Mouse (Mus musculus) frontal cortex, postnatal 36 days (tissue): Measurements from ENCODE around the gene Setmar.

Source experiments
- DNase-seq, 2 experiments: peaks; one replicate each; pipeline ENCODE4 v3.0.0; 2022; ENCODE audit warnings: low spot score in 2 of 2

Setmar gene

DNA sequence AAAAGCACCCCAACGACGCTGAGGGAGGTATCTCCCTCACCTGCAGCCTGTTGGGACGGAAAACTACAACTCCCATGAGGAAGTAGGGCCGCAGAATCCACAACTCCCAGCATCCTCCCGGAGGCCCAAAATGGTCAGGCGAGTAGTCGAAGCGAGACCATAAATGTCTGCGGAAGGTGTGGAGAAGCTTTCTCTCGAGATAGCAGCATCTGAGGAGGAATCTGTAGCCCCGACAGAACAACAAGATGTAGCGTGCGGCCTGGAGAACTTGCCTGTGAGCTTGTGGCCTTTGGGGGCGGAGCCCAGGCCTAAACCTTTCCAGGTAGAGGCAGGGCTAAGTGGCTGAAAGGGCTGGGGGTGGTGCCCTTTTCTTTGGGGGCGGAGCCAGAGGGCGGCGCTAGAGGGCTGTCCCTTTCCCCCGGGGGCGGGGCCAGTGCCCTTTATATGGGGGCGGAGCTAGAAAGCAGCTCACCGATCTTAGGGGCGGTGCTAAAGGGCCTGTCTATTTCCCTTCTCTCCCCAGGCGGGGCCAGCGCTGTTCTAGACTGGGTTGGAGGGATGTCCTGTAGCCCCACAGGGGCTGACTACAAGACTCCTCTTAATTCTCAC is at the start of gene Setmar:
Setmar (plus strand) TSS at position 128 of the 609 bp plus-strand sequence.
- DNase-seq: peak; percentile 97 to 99

DNA sequence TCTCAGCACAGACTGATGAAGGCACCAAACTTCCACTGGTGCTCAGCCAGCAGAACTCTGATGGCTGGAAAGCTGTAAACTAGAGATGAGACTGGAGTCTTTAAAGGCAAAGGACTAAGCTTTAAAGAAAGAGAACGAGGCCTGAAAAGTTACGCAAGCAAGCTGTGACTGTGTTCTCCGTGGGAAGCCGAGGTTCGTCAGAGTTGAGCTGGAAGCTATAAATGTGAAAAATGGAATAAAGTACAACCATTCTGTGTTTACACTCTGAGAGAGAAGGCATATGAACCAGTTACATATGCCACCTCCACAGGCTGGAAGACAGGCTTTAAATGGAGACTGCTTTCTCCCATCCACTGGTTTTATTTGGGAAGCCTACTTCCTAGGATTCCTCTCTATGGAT is 43.2 kb upstream of the Setmar start:
- peak; percentile 55 to 83 for DNase-seq

- peak; percentile 53 to 74 for DNase-seq
Measured at GRCm38 (mm10) chr6:108055041-108055440, 9.8 kb upstream of the Setmar start.

DNA sequence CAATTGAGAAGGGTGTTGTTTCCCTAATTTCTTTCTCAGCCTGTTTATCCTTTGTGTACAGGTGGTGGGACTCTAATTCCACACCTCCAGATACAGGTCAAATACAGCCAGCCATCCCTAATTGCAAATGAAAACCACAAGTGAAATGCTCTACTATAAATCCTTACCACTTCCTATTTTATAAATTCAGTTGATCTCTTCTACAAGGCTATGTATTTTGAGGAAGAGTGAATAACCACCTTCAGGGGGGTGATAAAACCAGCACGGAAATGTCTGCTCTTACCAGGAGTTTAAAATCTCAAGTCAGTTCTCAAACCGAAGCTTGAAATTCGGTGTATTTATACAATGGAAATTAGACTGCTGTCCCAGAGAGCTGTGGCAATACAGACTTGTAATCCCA is 8.9 kb upstream of the Setmar start:
- no peak for DNase-seq

DNA sequence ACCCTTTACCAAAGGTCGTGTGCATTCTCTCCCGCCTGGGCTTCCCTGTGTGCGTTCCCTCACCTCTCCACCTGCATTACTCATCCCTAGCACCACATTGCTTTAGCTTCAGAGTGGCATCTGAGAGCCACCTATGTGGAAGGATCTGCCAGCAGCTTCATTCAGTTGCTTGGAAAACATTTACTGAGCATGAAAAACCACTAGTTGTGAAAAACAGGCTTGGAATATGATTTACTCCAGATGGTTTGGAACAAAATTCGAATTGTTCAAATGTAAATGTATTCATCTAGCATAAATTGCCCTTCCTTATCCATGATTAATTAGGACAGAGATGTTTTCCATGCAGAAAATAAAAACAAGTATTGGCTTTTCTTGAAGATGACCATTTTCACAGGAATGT is 7.5 kb upstream of the Setmar start:
- no peak for DNase-seq

DNA sequence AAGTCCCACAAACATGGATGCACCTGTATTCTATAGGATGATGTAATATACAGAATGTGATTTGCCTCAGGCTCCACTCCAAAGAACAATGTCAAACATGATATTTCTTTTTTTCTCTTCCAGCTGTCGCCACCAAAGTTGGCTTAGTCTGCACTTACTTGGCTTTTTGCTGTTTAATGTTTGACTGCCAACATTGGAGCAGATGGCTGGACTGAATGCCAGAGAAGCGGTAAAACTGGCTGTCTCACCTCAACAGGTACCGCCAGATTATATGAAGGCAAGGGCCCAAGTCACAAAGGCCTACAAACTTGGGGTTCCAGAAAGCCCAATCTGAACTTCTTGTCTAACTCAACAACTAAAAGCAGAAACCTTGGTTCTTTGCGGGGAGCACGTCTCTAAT is 6.8 kb upstream of the Setmar start:
- DNase-seq: no peak

DNA sequence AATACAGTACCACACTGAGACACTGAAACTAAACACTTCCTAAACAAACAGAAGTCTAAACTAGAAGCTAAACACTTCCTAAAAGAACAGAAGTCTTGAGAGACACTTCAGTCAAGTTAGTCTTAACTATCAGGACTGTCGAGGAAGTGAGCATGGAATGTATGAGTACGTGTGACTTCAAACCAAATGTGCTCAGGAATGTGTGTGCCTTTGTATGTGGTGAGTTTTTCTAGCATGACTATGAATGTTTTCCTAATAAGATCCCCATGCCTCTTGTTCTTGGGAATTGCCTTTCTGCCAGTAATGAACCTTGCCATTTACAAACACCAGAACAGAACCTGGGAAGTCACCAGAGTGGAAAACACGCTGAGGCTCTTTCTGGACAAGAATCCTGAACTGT is 3.7 kb upstream of the Setmar start:
- no peak for DNase-seq

DNA sequence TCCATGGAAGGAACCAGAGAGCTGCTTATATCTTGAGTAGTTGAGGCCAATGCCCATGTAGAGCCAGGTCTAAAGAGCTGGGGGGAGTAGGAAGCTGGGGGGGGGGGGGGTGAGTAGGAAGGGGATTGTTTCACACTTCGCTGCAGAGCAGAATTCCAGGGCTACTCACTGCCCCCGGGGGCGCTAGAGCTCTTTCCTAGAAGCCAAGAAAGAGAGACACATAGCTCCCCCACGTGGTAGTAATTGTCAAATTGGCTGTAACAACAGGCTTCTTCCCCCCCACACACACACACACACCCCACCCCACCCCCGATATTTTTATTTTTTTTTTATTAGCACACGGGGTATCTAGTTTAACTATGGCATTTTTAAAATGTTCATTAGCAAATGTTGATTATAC is 738 bp downstream of the Setmar start:
- DNase-seq: peak; percentile 59 to 83

DNA sequence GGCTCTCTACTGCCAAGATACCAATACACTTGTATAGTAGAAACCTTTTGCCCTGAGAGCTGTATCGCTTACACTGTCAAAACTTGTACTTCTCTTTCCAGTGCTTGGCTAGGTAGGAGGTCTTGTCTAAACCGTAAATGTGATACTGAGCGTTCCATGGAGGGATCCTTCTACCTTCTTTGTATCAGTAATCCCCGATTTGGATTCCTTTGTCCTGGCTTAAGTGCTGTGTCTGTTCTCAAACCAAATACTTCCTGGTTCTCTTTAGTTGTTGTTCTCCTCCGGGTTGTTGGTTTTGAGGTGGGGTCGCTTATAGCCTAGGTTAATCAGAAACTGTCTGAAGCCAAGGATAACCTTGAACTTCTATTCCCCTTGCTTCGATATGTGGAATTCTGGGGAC is 6.1 kb downstream of the Setmar start:
- no peak for DNase-seq

- DNase-seq: peak; percentile 61 to 70
Measured at GRCm38 (mm10) chr6:108073071-108073470, 8.2 kb downstream of the Setmar start.

- peak in 1 of 2 experiments; percentile 58 for DNase-seq
Measured at GRCm38 (mm10) chr6:108073931-108074330, 9.1 kb downstream of the Setmar start.

DNA sequence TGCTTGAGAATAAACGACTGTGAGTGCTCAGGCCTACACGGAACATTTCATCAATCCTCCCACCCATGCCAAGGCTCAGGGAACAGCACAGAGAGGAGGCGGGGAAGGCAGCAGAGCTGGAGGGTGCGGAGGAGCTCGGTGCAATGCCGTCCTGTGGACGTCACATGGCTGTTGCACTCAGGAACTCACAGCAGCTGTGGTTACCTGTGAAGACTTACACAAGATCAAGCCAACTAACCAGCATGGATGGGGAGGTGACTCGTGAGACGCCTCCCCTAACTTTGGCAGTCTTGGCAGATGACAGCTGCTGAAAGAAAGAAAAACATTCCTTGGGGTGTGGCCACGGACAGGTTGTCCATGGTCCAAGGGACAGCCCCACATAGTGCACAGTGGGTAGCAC is 9.8 kb downstream of the Setmar start:
- DNase-seq: peak; percentile 61 to 63

- no peak for DNase-seq
Measured at GRCm38 (mm10) chr6:108075857-108076256, 11.0 kb downstream of the Setmar start.

DNA sequence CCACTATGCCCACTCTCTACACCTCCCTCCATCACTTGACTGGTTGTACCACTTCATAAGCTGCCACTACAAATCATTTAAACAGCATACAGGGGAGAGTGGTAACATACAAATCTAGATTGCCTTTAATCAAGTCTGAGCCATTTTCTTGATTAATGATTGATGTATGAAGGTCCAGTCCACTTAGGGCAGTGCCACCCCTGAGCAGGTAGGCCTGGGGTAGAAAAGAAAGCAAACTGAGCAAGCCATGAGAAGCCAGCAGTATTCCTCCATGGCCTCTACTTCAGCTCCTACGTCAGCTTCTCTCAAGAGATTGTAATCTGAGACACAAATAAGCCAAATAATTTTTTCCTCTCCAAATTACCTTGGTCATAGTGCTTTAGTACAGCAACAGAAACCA is 26.5 kb downstream of the Setmar start:
- DNase-seq: no peak

DNA sequence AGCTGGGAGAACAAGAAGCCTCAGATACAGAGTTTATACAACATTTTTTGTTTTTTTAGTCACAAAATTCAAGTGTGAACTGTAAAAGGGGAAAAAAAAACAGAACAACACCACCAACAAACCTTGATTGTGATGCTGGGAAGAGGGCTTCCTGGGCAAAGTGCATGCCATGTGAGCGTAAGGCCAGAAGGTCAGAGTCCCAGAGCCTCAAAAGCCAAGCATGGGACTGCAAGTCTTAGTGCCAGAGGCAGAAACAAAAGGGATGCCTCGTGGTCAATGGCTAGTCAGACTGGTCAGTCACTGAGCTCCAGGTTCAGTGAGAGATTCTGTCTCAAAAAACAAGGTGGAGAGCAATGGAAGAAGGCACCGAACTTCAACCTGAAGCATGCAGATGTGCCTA is 27.8 kb downstream of the Setmar start:
- DNase-seq: no peak

DNA sequence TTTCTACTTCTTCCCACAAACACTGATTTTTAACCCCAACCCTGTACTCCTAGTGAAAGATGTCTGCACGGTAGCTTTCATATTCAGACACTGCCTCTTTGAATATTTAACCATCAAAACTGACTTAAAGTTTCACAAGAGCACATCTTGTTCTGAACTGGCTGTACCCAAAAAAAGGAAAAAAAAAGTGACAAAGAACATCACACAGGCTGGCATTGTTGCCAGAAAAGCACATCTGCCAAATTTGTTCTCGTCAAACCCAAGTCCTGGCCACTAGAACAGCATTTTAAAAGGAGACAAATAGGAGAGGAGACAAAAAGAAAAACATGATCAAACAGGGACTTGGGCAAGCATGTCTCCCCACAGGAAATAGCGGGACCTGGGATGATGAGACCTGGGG is 28.6 kb downstream of the Setmar start:
- DNase-seq: no peak

- DNase-seq: no peak
Measured at GRCm38 (mm10) chr6:108095445-108095844, 30.6 kb downstream of the Setmar start.

GRCm38 (mm10) chr6:108098171-108098845 is 33.5 kb downstream of the Setmar start:
- DNase-seq: peak; percentile 25 to 67

- DNase-seq: no peak
Measured at GRCm38 (mm10) chr6:108098846-108099217, 34.0 kb downstream of the Setmar start.

DNA sequence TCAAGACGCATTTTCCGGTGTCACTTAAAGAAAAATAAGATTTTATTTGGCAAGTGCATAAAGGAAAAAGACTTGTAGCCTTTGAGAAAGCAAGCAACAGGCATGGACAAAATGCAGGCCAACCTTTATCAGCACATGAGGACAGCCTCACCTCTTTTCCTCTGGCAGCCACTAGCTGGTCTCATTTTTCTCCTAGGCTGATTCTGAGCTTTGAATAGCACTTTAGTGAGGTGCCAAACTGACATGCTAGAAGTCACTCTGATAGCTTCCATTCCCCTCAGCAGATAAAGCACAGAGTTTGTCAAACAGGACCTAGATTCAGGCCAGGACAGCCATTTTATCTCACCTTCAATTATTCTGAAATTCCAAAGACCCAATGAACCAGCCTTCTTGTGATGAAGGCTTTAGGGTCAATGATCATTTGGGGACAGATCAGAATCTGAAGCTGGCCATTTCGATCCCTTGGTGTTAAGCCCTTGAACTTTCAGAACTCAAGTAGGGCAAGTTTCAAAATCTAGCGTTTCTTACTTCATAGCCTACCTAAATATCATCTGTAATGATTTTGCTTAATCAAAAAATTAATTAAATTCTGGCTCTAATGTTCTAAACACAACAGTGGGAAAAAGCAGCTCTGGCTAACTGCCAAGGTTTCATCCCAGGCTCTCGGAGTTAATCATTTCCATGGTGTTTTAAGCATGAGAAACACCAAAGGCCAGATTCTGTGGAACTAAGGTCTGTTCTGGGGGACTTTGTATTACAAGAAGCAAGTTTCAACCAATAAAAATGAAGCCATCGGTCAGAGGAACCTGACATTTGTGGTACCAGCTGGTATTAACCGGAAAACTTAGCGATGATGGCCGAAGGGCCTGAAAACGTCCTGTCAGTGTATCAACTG is 37.3 kb downstream of the Setmar start:
- DNase-seq: no peak

- no peak for DNase-seq
Measured at GRCm38 (mm10) chr6:108107376-108107775, 42.5 kb downstream of the Setmar start.

DNA sequence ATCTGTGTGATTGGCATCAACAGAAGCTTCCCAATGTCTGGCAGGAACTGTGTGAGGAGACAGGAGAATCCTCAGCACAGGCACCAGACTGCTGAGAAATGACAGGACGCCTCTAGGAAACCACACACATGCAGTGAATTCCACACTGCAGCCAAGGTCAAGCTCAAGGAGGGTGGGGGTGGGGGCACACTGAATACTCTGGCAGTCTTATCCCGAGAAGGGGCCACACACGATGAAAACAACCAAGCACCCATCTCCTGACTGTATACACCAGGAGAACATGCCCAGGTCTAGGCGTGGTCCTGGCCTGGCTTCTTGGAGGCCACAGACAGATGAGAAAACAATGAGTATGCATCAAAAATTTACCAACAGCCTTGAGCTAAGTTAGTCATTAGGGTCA is 45.5 kb downstream of the Setmar start:
- no peak for DNase-seq

DNA sequence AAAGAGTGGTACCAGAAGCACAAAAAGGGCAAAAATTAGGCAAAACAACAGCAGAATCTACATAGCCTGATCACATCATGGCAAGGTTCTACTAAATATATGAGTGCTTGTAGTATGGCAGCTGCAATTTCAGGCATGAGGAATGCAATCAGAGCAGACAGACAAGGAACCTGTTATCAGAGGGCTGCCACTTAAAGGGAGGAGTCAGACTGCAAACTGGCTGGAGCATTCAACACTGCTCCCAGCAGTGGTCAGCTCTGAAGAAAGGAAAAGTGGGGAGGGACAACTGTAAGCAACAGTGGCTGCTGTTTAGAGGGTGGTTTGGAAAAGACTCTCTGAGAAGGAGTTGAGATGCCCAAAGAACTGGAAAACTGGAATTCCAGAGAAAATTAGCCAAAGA is 46.8 kb downstream of the Setmar start:
- no peak for DNase-seq
